Mouse (Mus musculus) brain, embryonic 18.5 days (tissue): ENCODE results near the gene Grn.
A peak's percentile ranks its signal among the peaks of the same experiment; 100 is the strongest.

Experiments used
- DNase-seq: peaks from one replicate; pipeline ENCODE4 v3.0.0-alpha.2; 2012; ENCODE audit warnings: low read depth, low spot score

The Grn gene

DNA sequence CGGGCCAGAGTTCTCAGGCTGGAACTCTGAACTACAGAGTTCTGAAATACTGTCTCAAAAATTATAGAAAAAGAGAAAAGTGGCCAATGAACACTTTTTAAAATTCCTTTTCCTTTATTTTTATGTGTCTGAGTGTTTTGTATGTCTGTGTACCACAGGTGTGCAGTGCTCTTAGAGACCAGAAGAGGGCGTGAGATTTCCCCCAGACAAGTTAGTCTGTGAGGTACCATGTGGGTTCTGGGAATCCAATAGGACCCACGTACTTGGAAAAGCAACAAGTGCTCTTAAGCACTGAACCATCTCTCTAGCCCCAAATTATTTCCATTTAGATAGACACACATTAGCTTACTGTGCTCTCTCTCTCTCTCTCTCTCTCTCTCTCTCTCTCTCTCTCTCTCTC lies 11.3 kb downstream of the Grn start:
- no peak for DNase-seq

- no peak for DNase-seq
Measured at GRCm38 (mm10) chr11:102442089-102442488, 12.0 kb downstream of the Grn start.

DNA sequence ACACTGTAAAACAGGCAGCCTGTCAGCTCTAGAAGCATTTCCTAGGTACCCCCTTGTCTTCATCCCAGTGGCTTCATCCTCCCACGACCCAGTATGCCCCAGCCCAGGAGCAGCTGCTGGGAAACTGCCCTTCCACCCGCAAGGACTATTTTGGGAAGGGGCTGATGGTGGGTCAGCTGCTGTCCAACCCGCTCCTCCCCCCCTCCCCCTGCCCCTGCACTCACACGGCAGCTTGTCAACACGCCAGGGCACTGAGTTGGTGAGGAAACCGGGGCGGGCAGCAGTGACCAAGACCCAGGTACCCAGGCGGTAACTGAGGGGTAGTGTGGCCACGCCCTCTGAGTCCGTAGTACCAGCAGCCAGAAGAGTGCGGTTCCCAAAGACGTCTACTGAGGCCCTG lies 13.6 kb downstream of the Grn start:
- no peak for DNase-seq

GRCm38 (mm10) chr11:102444321-102444720 lies 14.2 kb downstream of the Grn start:
- DNase-seq, result no peak

DNA sequence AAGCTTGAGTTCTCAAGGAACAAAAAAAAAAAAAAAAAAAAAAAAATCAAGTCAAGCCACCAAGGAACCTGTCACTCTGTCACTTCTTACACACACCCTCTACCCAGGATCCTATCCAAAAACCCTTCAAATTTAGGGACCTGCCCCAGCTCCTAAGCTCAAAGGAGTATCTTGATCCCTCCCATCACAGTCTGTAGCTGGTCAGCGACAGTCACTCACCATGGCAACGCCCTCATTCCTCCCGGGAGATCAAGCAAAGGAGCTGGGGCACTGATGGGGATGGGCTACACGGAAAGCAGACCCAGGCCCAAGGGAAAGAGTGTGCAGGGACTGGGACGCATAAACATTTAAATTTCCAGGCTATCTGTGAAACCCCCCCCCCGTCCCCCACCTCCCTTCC lies 14.7 kb downstream of the Grn start:
- no peak for DNase-seq

- no peak for DNase-seq
Measured at GRCm38 (mm10) chr11:102445264-102445890, 15.3 kb downstream of the Grn start.

DNA sequence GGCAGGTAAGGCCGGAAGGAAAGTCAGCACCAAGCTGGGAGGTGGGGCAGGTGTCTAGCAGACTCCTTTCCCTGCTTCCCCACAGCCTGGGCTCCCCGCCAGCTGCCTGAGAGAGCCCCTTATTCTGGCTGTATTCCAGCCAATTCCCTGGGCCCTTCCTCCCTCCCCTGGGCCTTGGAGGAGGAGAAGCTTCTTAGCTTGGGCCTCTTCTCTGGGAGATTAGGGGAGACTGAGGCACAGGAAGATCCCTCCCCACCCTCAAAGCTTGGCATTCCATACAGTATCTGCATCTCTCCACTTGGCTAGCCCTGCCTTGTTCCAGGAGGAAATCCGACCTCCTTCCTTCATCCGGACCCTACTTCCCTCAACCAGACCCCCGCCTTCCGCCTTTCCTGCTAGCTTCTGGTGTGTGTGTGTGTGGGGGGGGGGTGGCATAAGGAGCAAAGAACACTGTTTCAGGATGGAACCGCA lies 15.8 kb downstream of the Grn start:
- DNase-seq, result no peak

DNA sequence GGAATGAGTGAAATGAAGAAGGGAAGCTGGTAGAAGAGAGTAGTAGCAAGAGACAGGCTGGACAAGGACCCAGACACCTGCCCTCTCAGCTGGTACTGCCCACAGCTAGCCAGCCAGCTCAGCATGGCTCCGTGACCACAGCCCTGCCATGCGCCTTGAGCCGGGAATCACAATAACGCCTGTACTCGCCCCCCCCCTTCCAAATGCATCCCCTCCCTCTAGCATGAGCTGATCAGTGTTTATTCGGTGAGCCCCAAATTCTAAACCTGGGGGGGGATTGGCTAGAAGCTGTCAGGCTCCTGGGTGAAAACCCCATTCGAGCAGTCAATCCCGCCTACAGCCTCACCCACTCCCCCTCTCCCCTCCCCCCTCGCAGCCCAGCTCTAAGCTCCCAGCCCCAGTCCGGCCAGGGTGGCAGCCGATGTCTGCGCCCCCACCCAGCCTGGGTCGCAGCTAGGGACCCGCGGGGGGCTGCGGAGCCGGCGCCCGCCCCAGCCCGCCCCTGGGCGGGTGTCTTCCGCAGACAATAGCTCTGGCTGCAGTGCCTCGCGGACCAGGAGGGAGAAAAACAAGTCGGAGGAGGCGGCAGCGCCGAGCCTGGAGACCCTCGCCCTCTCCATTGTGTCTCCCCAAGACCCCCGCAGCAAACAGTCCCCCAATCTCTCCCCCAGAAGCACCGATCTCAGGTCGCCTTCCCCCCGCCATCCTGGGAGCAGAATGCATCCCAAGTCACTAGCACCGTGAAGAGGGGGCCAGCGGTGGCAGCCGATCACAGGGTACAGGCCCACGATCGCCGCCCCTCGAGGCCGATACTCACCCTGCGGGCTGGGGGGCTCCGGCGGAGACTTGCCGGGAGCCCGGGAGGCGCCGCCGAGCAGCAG lies 16.7 kb downstream of the Grn start:
- no peak for DNase-seq

- DNase-seq, result no peak
Measured at GRCm38 (mm10) chr11:102447497-102447896, 17.4 kb downstream of the Grn start, which contains the start of gene Fam171a2. Gene Fam171a2, minus strand, starts transcription at chr11:102447682.

DNA sequence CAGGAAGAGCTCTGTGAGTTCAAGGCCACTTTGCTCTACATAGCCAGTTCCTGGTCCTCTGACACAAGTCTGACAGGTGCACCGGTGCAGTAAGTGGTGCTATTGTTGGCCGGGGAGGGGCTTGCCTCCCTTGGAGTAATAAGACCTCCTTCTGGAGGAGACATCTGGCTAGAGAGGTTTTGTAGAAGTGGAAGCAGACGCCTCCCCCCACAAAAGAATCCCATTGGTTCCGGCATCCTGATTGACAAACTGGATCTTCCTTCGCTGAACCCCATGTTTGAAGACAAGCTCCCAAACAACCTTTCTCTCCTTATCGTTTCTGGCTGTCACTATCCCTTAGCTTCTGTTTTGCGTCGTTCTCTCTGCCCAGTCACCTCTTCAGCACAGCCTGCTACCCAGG lies 18.2 kb downstream of the Grn start:
- no peak for DNase-seq

DNA sequence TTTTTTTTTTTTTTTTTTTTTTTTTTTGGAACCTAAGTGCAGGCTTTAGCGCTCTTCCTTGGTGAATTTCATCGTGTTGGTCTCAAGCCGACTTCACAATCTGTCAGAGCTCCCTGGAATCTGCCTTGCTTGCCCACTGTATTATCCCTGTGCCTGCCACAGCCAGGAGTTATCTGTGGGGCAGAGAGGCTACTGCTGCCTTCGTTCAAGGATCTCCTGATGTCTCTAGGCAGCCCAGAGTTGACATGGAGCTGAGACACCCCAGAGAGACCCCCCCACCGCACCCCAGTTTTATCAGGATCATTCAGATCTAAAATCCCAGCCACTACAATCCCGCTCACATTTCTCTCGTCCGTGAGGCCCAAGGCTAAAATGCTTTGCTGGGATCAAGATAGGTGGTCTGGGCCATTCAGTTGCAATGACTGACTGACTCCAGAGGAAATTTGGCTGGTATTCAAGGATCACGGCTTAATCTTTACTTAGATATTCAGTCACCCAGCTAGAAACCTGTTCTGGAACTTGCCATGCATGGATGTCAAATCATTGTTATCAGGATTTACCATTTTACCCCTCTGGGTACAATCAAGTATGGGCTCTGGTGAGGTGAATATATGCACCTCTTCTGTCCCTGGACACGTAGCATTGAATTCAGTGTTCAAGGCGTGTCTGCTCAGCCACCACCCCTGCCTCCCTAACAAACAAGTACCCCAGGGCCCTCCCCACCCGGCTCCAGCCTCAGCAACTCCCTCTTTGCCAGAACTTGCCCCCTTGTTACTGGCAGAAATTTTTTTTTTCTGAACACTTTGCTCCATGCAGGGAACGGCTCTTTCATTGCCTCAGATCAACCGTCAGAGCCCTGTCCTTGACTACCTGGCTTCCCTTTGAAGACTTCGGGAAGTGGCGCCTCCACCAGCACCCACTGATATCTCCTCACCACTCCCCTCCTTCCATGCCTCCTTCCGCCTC lies 19.2 kb downstream of the Grn start:
- DNase-seq, result no peak

DNA sequence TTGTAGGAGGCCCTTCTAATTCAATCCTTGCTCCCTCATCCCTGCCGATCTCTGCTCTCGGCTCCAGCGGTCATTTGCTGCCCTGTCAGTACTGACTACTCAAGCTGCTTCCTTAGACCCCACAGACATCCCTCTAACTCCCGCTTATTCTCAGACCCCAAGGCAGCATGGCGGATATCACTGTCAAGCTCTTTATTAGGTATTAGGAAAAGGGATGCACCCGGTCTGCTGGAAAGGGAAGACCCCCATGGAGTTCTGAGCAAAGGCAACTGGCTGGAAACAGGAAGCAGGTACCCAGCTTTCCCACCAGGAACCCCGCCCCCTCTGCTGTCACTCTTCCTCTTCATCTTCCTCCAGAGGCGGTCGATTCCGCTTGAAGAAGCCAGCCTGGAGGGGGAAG lies 23.0 kb downstream of the Grn start:
- DNase-seq, result no peak

GRCm38 (mm10) chr11:102455740-102456396 lies 25.8 kb downstream of the Grn start:
- no peak for DNase-seq

DNA sequence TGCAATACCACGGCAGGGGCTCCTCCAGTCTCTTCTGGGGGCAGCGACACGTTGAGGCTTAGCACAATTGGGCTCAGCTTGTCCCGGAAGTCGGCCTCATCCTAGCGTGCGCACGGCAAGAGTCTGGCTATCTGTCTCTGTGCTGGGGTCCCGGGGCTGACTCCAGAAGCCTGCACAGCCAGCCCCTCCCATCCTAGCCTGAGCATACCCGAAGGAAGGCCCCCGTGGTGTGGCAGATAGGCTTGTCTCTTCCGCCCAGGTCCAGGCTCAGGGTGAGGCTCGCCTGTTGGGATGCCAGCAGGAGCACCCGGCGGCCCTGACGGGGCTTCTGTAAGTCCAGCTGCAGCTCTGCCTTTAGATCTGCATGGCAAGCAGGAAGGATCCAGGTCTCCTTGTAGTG lies 30.4 kb downstream of the Grn start:
- no peak for DNase-seq

DNA sequence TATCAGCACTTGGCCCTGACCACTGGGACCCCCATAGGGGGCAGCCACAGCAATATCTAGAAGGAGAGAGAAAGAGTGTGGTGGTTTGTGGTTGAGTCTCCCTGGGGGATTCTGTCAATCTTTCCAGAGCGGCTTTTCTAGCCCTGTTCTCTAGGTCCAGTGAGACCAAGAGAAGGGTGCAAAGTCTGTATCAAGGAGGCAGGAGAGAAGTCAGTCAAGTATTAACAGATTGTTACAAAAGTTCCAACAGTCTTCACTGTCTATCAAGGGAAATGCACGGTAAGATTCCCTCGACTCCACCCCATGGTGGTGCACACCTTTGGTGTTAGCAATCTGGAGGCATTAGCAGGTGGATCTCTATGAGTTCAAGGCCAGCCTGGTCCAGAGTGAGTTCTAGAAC lies 31.6 kb downstream of the Grn start:
- DNase-seq, result no peak

GRCm38 (mm10) chr11:102464901-102465300 lies 34.8 kb downstream of the Grn start:
- no peak for DNase-seq

- no peak for DNase-seq
Measured at GRCm38 (mm10) chr11:102465713-102466436, 35.8 kb downstream of the Grn start.

- DNase-seq, result peak; percentile 76
Measured at GRCm38 (mm10) chr11:102467041-102467631, 37.0 kb downstream of the Grn start.

DNA sequence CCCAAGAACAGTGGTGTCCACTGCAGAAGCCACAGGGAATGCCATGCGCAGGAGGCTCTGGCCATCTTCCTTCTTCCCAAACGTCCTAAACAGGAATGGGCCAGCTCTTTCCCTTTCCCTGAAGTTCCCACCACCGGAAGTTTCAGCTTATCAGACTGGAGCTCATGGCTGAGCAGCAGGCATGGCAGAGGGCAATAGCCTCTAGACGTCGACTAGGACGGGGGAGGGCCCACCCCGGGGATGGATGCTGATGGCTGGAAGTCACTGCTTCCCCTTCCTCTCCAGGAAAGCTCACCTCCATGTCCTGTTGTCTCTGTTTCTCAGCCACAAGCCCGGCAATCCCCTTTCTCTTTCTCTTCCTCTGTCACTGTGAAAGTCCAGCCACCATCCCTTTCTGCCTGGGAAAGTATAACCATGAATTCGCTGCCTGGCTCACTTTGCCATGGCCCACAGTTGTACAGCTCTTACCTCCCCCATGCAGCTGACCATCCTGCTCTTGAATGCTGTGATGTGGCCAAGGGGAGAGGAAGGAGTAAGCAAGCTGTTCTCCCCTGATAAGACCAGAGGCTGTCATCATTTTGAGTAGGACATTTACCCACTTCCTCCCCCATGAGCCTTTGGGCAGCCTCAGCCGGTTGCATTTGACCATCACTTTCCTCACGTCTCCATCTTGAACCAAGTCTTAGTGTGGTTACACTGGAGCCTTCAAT lies 39.7 kb downstream of the Grn start, which contains the start of gene Itga2b:
TSS of gene Itga2b (minus strand) at position 475 of the 710 bp plus-strand sequence.
- DNase-seq, result no peak
